Mouse (Mus musculus): ENCODE measurements at regions not wholly inside any gene's neighbourhood (a gene's known extent, or its start where the extent isn't known, plus 50 kb on each side); places are given as distances from the start of the nearest gene placed in this dataset.

GRCm38 (mm10) chr3:71590840-71591239 is 1376.8 kb downstream of the Sis start:
- Histone ChIP-seq H3K36me3 (ENCODE audit: control insufficient read depth, insufficient read depth, low read length) (no peaks in the 10 kb centered on the region), H3K27ac (ENCODE audit: low read depth, low read length) (no peak overlapping the region), H3K4me3 (ENCODE audit: low read depth, low read length) (no peak overlapping the region), H3K27me3 (replicated peaks; ENCODE audit: control insufficient read depth, insufficient read depth, low read length) (no peaks in the 10 kb centered on the region), H3K9me3 (replicated peaks; ENCODE audit: control insufficient read depth, low read length) (no peaks in the 10 kb centered on the region), H3K4me2 (ENCODE audit: low read length) (no peak overlapping the region), H3K4me1 (ENCODE audit: control insufficient read depth, insufficient read depth, low read length) (no peaks in the 10 kb centered on the region), H3K9ac (ENCODE audit: low read length) (no peak overlapping the region)
- peak; percentile 85 for ATAC-seq
- WGBS, result 59% methylated on average over 4 of the region's 4 CpGs
- peak; percentile 81 for DNase-seq (ENCODE audit: low spot score)

GRCm38 (mm10) chr3:71563820-71564418 is 1403.7 kb downstream of the Sis start:
- WGBS, result 92% methylated on average over 3 of the region's 3 CpGs
- H3K4me3 ChIP-seq (ENCODE audit: low read depth, low read length), result no peak overlapping the region
- DNase-seq (ENCODE audit: low spot score) (no peak), ATAC-seq (no peak)
- H3K9me3 ChIP-seq (replicated peaks; ENCODE audit: control insufficient read depth, low read length), result no peaks in the 10 kb centered on the region
- H3K36me3 ChIP-seq (ENCODE audit: control insufficient read depth, insufficient read depth, low read length), result no peaks in the 10 kb centered on the region
- H3K27me3 ChIP-seq (replicated peaks; ENCODE audit: control insufficient read depth, insufficient read depth, low read length), result no peaks in the 10 kb centered on the region
- H3K9ac ChIP-seq (ENCODE audit: low read length), result no peak overlapping the region
- H3K27ac ChIP-seq (ENCODE audit: low read depth, low read length), result no peak overlapping the region
- H3K4me2 ChIP-seq (ENCODE audit: low read length), result no peak overlapping the region
- H3K4me1 ChIP-seq (ENCODE audit: control insufficient read depth, insufficient read depth, low read length), result no peaks in the 10 kb centered on the region

- Histone ChIP-seq H3K9ac (ENCODE audit: low read length) (no peak overlapping the region), H3K4me1 (ENCODE audit: control insufficient read depth, insufficient read depth, low read length) (no peaks in the 10 kb centered on the region), H3K9me3 (replicated peaks; ENCODE audit: control insufficient read depth, low read length) (no peaks in the 10 kb centered on the region), H3K36me3 (ENCODE audit: control insufficient read depth, insufficient read depth, low read length) (no peaks in the 10 kb centered on the region), H3K4me2 (ENCODE audit: low read length) (no peak overlapping the region), H3K27me3 (replicated peaks; ENCODE audit: control insufficient read depth, insufficient read depth, low read length) (no peaks in the 10 kb centered on the region), H3K4me3 (ENCODE audit: low read depth, low read length) (no peak overlapping the region), H3K27ac (ENCODE audit: low read depth, low read length) (no peak overlapping the region)
- ATAC-seq, result peak; percentile 78
- 45% methylated on average over 1 of the region's 1 CpGs for WGBS
- peak; percentile 75 for DNase-seq (ENCODE audit: low spot score)
Measured at GRCm38 (mm10) chr3:71562901-71563300, 1404.8 kb downstream of the Sis start.

GRCm38 (mm10) chr3:71545821-71546220 is 1421.8 kb downstream of the Sis start:
- no peaks in the 10 kb centered on the region for H3K27me3 ChIP-seq (replicated peaks; ENCODE audit: control insufficient read depth, insufficient read depth, low read length)
- H3K9me3 ChIP-seq (replicated peaks; ENCODE audit: control insufficient read depth, low read length), result no peaks in the 10 kb centered on the region
- H3K36me3 ChIP-seq (ENCODE audit: control insufficient read depth, insufficient read depth, low read length), result no peaks in the 10 kb centered on the region
- no peak for DNase-seq (ENCODE audit: low spot score)
- no peak for ATAC-seq
- no peak overlapping the region for H3K9ac ChIP-seq (ENCODE audit: low read length)
- H3K27ac ChIP-seq (ENCODE audit: low read depth, low read length), result no peak overlapping the region
- WGBS, result 75% methylated on average over 1 of the region's 1 CpGs
- H3K4me1 ChIP-seq (ENCODE audit: control insufficient read depth, insufficient read depth, low read length), result no peaks in the 10 kb centered on the region
- H3K4me2 ChIP-seq (ENCODE audit: low read length), result no peak overlapping the region
- no peak overlapping the region for H3K4me3 ChIP-seq (ENCODE audit: low read depth, low read length)

GRCm38 (mm10) chr3:71512860-71513259 is 1454.8 kb downstream of the Sis start:
- H3K27me3 ChIP-seq (replicated peaks; ENCODE audit: control insufficient read depth, insufficient read depth, low read length), result no peaks in the 10 kb centered on the region
- no peak overlapping the region for H3K9ac ChIP-seq (ENCODE audit: low read length)
- no peaks in the 10 kb centered on the region for H3K36me3 ChIP-seq (ENCODE audit: control insufficient read depth, insufficient read depth, low read length)
- no peak overlapping the region for H3K4me3 ChIP-seq (ENCODE audit: low read depth, low read length)
- no peaks in the 10 kb centered on the region for H3K4me1 ChIP-seq (ENCODE audit: control insufficient read depth, insufficient read depth, low read length)
- H3K4me2 ChIP-seq (ENCODE audit: low read length), result no peak overlapping the region
- H3K27ac ChIP-seq (ENCODE audit: low read depth, low read length), result no peak overlapping the region
- H3K9me3 ChIP-seq (replicated peaks; ENCODE audit: control insufficient read depth, low read length), result no peaks in the 10 kb centered on the region
- ATAC-seq, result no peak
- peak; percentile 39 for DNase-seq (ENCODE audit: low spot score)
